Mouse (Mus musculus): ENCODE data around the gene Araf. TPM values are rescaled to one million over a fixed set of nuclear protein-coding genes. Genes with fewer than 3 reads are reported as not detected.
A peak's percentile ranks its signal among the peaks of the same experiment; 100 is the strongest.

The Araf gene
- total and polyA plus RNA-seq, 3 experiments: 52.8 to 72.2 (median 60.6) TPM

DNA sequence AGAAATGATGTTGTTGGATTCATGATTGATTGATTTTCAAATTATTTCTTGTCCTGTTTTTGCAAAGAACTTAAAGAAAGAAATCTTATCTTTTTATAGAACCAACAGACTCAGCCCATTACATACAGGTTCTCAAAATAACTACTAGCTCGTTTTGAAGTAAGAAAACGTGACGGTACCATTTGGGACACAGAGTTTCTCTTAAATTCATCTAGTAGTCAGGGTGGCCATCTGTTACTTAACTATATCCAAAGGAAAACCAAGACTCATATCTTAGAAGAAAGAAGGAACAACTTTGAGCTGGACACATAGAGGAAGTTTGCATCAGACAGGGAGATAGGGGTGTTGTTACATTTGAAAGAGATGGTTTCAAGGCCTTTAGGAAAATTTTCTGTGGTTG lies 49.6 kb downstream of the Araf start:
- H3K4me1 ChIP-seq (ENCODE audit: control insufficient read depth in 1 of 2, insufficient read depth in 2 of 2): peaks cover 4 to 13% of the 10 kb centered on the region in 2 experiments
- H3K9ac ChIP-seq (ENCODE audit: insufficient read depth, low read depth): no peak overlapping the region
- H3K4me2 ChIP-seq (ENCODE audit: insufficient read depth, low read depth, poor library complexity, severe bottlenecking): no peak overlapping the region
- no peak for DNase-seq (ENCODE audit: extremely low read depth)
- TF ChIP-seq USF2 (conservative IDR thresholded peaks at IDR 0.05; ENCODE audit: low read depth, low read length) (no peak), CHD2 (IDR thresholded peaks at IDR 0.05; ENCODE audit: low read length) (no peak), RAD21 (IDR thresholded peaks at IDR 0.05; ENCODE audit: low read depth, low read length) (no peak), ELF1 (IDR thresholded peaks at IDR 0.05; ENCODE audit: low read depth, low read length) (no peak), JUN (IDR thresholded peaks at IDR 0.05; ENCODE audit: insufficient read depth, low read depth, low read length) (no peak), CHD1 (IDR thresholded peaks at IDR 0.05; ENCODE audit: low read depth, low read length) (no peak), MAFK (IDR thresholded peaks at IDR 0.05; ENCODE audit: insufficient replicate concordance, low read length) (no peak), PAX5 (IDR thresholded peaks at IDR 0.05; ENCODE audit: low read length) (no peak), ZKSCAN1 (IDR thresholded peaks at IDR 0.05; ENCODE audit: borderline replicate concordance, low read depth, low read length) (no peak), MXI1 (IDR thresholded peaks at IDR 0.05; ENCODE audit: low read depth, low read length) (no peak), UBTF (IDR thresholded peaks at IDR 0.05; ENCODE audit: low read depth, low read length) (no peak), POLR2A (IDR thresholded peaks at IDR 0.05; ENCODE audit: low read depth, low read length) (no peak)
- peaks cover 20 to 24% of the 10 kb centered on the region in 2 experiments for H3K36me3 ChIP-seq (replicated peaks in 1 of 2; ENCODE audit: control insufficient read depth in 1 of 2, insufficient read depth in 1 of 2, low read length in 1 of 2)
- no peak overlapping the region for H3K4me3 ChIP-seq (replicated peaks in 1 of 3; ENCODE audit: low read depth in 2 of 3, low read length in 2 of 3, poor library complexity in 1 of 3)
- in situ Hi-C loops (cut with MboI; ENCODE audit: low pct_ligation_motif_present, low pct_unique_long_range_greater_than_20kb, low sequenced_read_pairs) (no loop called here), dilution Hi-C loops (cut with MboI; ENCODE audit: extremely low pct_ligation_motif_present, extremely low pct_unique_long_range_greater_than_20kb, low sequenced_read_pairs) (no loop called here)
- H3K27me3 ChIP-seq (replicated peaks): no peaks in the 10 kb centered on the region
- peaks cover 16% of the 10 kb centered on the region for H3K79me2 ChIP-seq (replicated peaks; ENCODE audit: control insufficient read depth, extremely low read depth, insufficient read depth, poor library complexity, severe bottlenecking)
- H3K27ac ChIP-seq (ENCODE audit: insufficient read depth, low read depth): no peak overlapping the region
- H3K9me3 ChIP-seq (replicated peaks; ENCODE audit: low read length): peaks cover 4% of the 10 kb centered on the region

GRCm38 (mm10) chrX:20847816-20848215 lies 50.2 kb downstream of the Araf start:
- Histone ChIP-seq H3K27me3 (replicated peaks) (no peaks in the 10 kb centered on the region), H3K79me2 (replicated peaks; ENCODE audit: control insufficient read depth, extremely low read depth, insufficient read depth, poor library complexity, severe bottlenecking) (peaks cover 16% of the 10 kb centered on the region), H3K36me3 (replicated peaks in 1 of 2; ENCODE audit: control insufficient read depth in 1 of 2, insufficient read depth in 1 of 2, low read length in 1 of 2) (peaks cover 20 to 26% of the 10 kb centered on the region in 2 experiments), H3K9ac (ENCODE audit: insufficient read depth, low read depth) (no peak overlapping the region), H3K4me1 (ENCODE audit: control insufficient read depth in 1 of 2, insufficient read depth in 2 of 2) (peaks cover 4 to 13% of the 10 kb centered on the region in 2 experiments), H3K4me2 (ENCODE audit: insufficient read depth, low read depth, poor library complexity, severe bottlenecking) (0 out of 2 replicates have a peak overlapping the region, but pooled peaks have one; percentile 21), H3K27ac (ENCODE audit: insufficient read depth, low read depth) (no peak overlapping the region), H3K4me3 (replicated peaks in 1 of 3; ENCODE audit: low read depth in 2 of 3, low read length in 2 of 3, poor library complexity in 1 of 3) (no peak overlapping the region), H3K9me3 (replicated peaks; ENCODE audit: low read length) (peaks cover 4% of the 10 kb centered on the region)
- in situ Hi-C loops (cut with MboI; ENCODE audit: low pct_ligation_motif_present, low pct_unique_long_range_greater_than_20kb, low sequenced_read_pairs) (no loop called here), dilution Hi-C loops (cut with MboI; ENCODE audit: extremely low pct_ligation_motif_present, extremely low pct_unique_long_range_greater_than_20kb, low sequenced_read_pairs) (no loop called here)
- no peak for DNase-seq (ENCODE audit: extremely low read depth)
- TF ChIP-seq TBP (conservative IDR thresholded peaks at IDR 0.05; ENCODE audit: low read depth, low read length) (no peak), SMC3 (IDR thresholded peaks at IDR 0.05; ENCODE audit: low read depth, low read length) (no peak), MAFK (IDR thresholded peaks at IDR 0.05; ENCODE audit: insufficient replicate concordance, low read length) (no peak), MYC (IDR thresholded peaks at IDR 0.05; ENCODE audit: low read depth, low read length) (no peak), TCF12 (IDR thresholded peaks at IDR 0.05; ENCODE audit: low read depth, low read length) (no peak), JUND (conservative IDR thresholded peaks at IDR 0.05; ENCODE audit: low read depth, low read length) (no peak), CTCF (conservative IDR thresholded peaks at IDR 0.05 in 1 of 2, IDR thresholded peaks at IDR 0.05 in 1 of 2; ENCODE audit: low read depth in 2 of 2, low read length in 2 of 2) (no peak)

Measured in CH12.LX (cell line).